Mouse (Mus musculus) embryonic facial prominence, embryonic 12.5 days (tissue): ENCODE results near the gene Dicer1. TPM values are rescaled to one million over a fixed set of nuclear protein-coding genes. Genes with fewer than 3 reads are reported as not detected.

ENCODE experiments used
- ATAC-seq: fragments of 200-750 bp; cut with Nextera tagmentation; 2 replicates; pipeline ENCODE4 v1.8.0; 2017; ENCODE audit not compliant: insufficient number of reproducible peaks, insufficient read depth, low FRiP score, low TSS enrichment
- H3K27ac ChIP-seq: fragments of 300-500 bp; sonication (generic); 2 replicates; pipeline ENCODE4 v1.5.1; 2016; ENCODE audit warnings: mild to moderate bottlenecking
- H3K27me3 ChIP-seq: fragments of 300-500 bp; sonication (generic); 2 replicates; pipeline ENCODE4 v1.6.1; 2016; ENCODE audit warnings: mild to moderate bottlenecking, moderate library complexity
- H3K36me3 ChIP-seq: fragments of 300-500 bp; sonication (generic); 2 replicates; pipeline ENCODE4 v1.6.1; 2016; ENCODE audit warnings: mild to moderate bottlenecking
- H3K4me1 ChIP-seq: fragments of 300-500 bp; sonication (generic); 2 replicates; pipeline ENCODE4 v1.6.1; 2016
- H3K4me2 ChIP-seq: fragments of 300-500 bp; sonication (generic); replicated peaks from 2 replicates; pipeline ENCODE4 v1.6.1; 2016; ENCODE audit warnings: mild to moderate bottlenecking, moderate library complexity
- H3K4me3 ChIP-seq: fragments of 300-500 bp; sonication (generic); 2 replicates; pipeline ENCODE4 v1.5.1; 2016; ENCODE audit warnings: mild to moderate bottlenecking
- H3K9ac ChIP-seq: fragments of 300-500 bp; sonication (generic); 2 replicates; pipeline ENCODE4 v1.6.1; 2016; ENCODE audit warnings: mild to moderate bottlenecking, moderate library complexity
- H3K9me3 ChIP-seq: fragments of 300-500 bp; sonication (generic); 2 replicates; pipeline ENCODE4 v1.6.1; 2016; ENCODE audit warnings: mild to moderate bottlenecking, moderate library complexity
- WGBS: fragments of 180-500 bp; shearing (Covaris S2); methylation state at CpG from one replicate; pipeline ENCODE4 v1.1.7; 2016; 5-methylcytosine and 5-hydroxymethylcytosine counted together
- polyA plus RNA-seq: library from polyadenylated mRNA; unstranded; fragments of >200 nt; fragmentation: Nextera tagmentation; extraction: Ambion mirVana; gene quantifications from 2 replicates; pipeline ENCODE4 v1.2.1, GENCODE M21; 2016

Dicer1 gene
- polyA plus RNA-seq, 1 experiment from 2014 or later = 58.0 TPM

DNA sequence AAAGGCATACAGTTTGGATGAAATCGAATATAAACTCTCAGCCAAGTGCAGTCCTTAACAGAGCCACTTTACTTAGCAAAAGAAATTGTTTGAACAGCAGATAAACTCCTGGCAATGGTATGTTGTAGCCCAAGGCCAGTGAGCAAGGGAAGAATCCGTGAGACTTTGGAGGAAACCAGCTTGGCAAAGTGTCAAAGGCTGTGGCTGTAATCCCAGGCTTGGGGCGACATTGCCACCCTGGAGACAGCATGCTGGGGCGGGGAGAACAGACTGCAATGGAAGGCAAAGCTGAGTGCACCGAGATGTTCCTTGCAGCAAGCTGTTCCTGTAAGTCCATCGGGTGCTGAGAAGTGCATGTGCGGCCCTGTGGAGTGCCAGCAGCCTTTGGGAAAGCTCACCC lies 109.4 kb downstream of the Dicer1 start:
- Histone ChIP-seq H3K36me3 (no peaks in the 10 kb centered on the region), H3K9ac (no peak overlapping the region), H3K4me3 (no peak overlapping the region), H3K27me3 (0 out of 2 replicates have a peak, but pooled peaks cover 2% of the 10 kb centered on the region), H3K9me3 (no peaks in the 10 kb centered on the region), H3K4me2 (no peak overlapping the region), H3K27ac (no peak overlapping the region), H3K4me1 (peaks cover 9% of the 10 kb centered on the region)
- WGBS = 68% methylated on average over 7 of the region's 7 CpGs
- ATAC-seq = no peak

GRCm38 (mm10) chr12:104640934-104641333 lies 110.8 kb downstream of the Dicer1 start:
- H3K9me3 ChIP-seq = no peaks in the 10 kb centered on the region
- ATAC-seq = no peak
- H3K4me3 ChIP-seq = no peak overlapping the region
- H3K4me1 ChIP-seq = peaks cover 21% of the 10 kb centered on the region
- H3K9ac ChIP-seq = no peak overlapping the region
- H3K27me3 ChIP-seq = 0 out of 2 replicates have a peak, but pooled peaks cover 2% of the 10 kb centered on the region
- H3K27ac ChIP-seq = no peak overlapping the region
- H3K36me3 ChIP-seq = no peaks in the 10 kb centered on the region
- WGBS = 96% methylated on average over 1 of the region's 1 CpGs
- H3K4me2 ChIP-seq = no peak overlapping the region

DNA sequence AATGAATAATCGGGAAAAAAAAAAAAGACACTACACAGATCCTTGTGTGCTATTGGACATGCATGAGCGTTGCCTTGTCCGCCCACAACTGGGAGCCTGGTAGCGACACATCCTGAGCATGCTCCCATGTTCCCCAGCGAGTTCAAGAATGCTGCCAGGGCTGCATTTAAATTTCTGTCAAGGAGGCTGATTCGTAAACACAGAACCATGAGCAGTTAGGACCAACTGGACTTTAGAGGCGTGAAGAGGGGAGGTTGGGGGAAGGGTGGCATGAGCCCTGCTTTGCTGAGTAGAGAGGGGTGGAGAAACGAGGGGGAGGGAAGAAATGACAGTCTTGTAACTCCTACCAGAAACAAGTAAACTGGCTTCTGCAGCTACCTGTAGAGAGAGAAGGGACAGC lies 113.6 kb downstream of the Dicer1 start:
- no peak overlapping the region for H3K27ac ChIP-seq
- no peak overlapping the region for H3K4me2 ChIP-seq
- no peaks in the 10 kb centered on the region for H3K36me3 ChIP-seq
- H3K4me1 ChIP-seq = peaks cover 44% of the 10 kb centered on the region
- no peaks in the 10 kb centered on the region for H3K9me3 ChIP-seq
- H3K4me3 ChIP-seq = no peak overlapping the region
- 45% methylated on average over 8 of the region's 8 CpGs for WGBS
- no peaks in the 10 kb centered on the region for H3K27me3 ChIP-seq
- ATAC-seq = no peak
- no peak overlapping the region for H3K9ac ChIP-seq

Other genes starting within 250 kb of the Dicer1 start
- 4.0 and 6.4 TPM in 2 replicates for gene Clmn, start 113.1 kb upstream of the Dicer1 start, polyA plus RNA-seq